Mouse (Mus musculus) cerebellum, adult 2 months (tissue): ENCODE data around the gene Ift52.

Experiments used
- CTCF ChIP-seq: fragments of 200-500 bp; IDR thresholded peaks from 2 replicates; pipeline ENCODE4 v1.5.1; 2011; ENCODE audit warnings: low read depth, mild to moderate bottlenecking, control low read depth, low read length, moderate library complexity, borderline replicate concordance; ENCODE audit not compliant: insufficient read depth
- POLR2A ChIP-seq: fragments of 200-500 bp; IDR thresholded peaks from 2 replicates; pipeline ENCODE4 v1.6.1; 2011; ENCODE audit warnings: low read length, control low read depth, borderline replicate concordance; ENCODE audit not compliant: insufficient read depth

- no peak for TF ChIP-seq CTCF
- TF ChIP-seq POLR2A, result no peak
Observed at GRCm38 (mm10) chr2:163061203-163062118, 44.3 kb downstream of the Ift52 start.
